Mouse (Mus musculus) lung, postnatal 0 days (tissue): Measurements from ENCODE around the gene Ndufb5.

Experiments
- CTCF ChIP-seq: IDR thresholded peaks from 2 replicates; pipeline ENCODE4 v1.5.1; 2016; ENCODE audit warnings: antibody characterized with exemption, mild to moderate bottlenecking
- EP300 ChIP-seq: IDR thresholded peaks from 2 replicates; pipeline ENCODE4 v1.6.1; 2016; ENCODE audit warnings: antibody characterized with exemption, mild to moderate bottlenecking, control low read depth

DNA sequence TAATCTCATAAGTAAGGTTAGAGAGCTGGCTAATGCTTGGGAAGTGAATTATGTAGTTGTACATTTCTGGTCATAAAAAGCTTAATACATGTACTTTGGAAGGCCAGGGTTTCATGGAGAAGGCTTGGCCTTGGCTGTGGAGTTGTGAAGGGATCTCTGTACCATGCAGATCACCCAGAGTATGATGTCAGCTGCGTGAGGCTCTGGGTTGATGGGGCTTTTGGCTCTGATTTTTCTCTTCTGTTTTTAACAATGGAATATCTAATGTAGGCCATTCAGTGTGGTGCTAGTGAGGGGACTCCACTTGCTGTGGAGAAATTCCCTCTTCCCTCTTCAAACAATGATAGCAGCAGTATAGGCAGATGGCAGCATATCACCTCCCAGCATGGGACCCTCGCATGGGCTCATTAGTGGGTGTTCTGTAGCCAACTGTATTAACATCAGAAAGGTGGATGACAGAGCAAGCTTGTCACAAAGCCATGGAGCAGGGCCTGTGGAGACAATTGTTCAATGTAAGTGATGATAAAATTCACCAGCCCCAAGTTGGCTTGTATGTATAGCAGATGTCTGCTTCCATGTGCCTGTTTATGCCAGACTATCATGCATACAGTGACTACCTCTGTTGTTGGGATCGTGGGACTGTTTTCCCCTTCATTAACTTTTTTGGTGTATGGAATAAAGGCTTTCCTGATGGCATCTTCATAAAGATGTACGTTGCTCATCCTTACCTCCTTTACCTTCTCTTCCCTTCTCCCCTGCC, 13.2 kb downstream of the Ndufb5 start:
- TF ChIP-seq CTCF: no peak
- no peak for TF ChIP-seq EP300
